Mouse (Mus musculus) layer of hippocampus, adult 18-20 months (tissue): ENCODE results near the gene Tmem158. TPM values are rescaled to one million over a fixed set of nuclear protein-coding genes. Genes with fewer than 3 reads are reported as not detected.

ENCODE experiments used
- DNase-seq, 2 experiments: peaks; one replicate each; pipeline ENCODE4 v3.0.0; 2022; ENCODE audit warnings: low spot score in 2 of 2
- total RNA-seq, 2 experiments: library from RNA; stranded (reverse); gene quantifications; 2 replicates each; pipeline ENCODE4 v1.2.3; 2021

Tmem158 gene
- total RNA-seq, 2 experiments from 2014 or later = 38.2 to 40.8 TPM

DNA sequence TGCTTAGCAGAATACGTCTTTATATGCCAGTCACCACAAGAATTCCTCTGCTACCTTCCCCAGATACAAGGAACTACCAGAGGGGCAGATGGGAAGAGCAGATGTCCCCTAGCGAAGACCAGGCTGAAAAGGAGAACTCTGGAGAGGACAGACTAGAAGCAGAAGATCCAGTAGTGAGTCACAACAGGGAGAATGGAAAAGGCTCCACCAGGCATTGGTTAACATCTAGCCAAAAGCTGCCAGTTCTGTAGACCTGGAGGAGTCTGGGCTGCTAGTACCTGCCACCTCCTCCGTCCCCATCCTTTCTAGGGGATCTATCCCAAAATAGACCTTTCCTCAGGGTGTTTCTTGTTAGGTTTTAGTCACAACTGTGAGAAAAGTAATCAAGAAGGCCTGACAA lies 4.8 kb downstream of the Tmem158 start:
- DNase-seq = no peak

DNA sequence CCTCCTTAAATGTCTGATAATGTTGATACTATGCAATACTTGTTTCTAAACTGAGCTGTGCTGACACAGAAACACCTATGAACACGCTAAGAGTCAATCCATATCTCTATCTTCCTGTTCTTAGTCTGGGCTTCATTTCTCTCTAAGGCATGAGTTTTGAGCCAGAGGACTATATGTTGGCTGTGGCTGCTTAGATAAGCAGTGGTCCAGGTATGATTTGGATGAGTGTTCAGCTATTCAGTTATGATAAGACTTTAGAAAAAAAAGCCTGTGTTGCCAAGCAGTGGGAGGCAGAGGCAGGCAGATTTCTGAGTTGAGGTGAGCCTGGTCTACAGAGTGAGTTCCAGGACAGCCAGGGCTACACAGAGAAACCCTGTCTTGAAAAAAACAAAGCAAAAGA lies 12.6 kb downstream of the Tmem158 start:
- DNase-seq = no peak

- DNase-seq = no peak
These were observed 15.4 kb downstream of the Tmem158 start for GRCm38 (mm10) chr9:123245146-123245545.

GRCm38 (mm10) chr9:123243988-123244387 lies 16.6 kb downstream of the Tmem158 start:
- DNase-seq = peak in 1 of 2 experiments; percentile 13

GRCm38 (mm10) chr9:123241191-123241590 lies 19.4 kb downstream of the Tmem158 start:
- DNase-seq = no peak

- DNase-seq = no peak
These were observed 19.8 kb downstream of the Tmem158 start for GRCm38 (mm10) chr9:123240751-123241150.

GRCm38 (mm10) chr9:123240271-123240670 lies 20.3 kb downstream of the Tmem158 start:
- no peak for DNase-seq

DNA sequence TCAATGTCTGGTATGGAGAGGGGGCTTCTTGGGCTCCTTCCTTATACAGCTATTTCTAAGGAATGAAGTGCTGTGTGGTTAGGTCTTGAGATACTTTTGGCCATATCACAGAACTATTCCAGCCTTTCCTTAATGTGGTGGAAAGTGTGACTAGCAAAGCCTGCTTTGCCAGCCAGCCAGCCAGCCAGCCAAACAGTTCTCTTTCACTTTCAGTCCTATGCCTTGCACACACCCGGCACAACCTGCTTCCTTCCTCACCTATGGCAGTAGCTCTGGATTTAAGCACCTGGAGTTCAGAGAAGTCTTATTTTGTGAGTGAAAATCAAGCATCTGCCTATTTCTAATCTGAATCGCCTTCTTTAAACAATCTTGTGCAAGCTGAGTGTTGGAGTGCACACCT lies 20.9 kb downstream of the Tmem158 start:
- DNase-seq = no peak

DNA sequence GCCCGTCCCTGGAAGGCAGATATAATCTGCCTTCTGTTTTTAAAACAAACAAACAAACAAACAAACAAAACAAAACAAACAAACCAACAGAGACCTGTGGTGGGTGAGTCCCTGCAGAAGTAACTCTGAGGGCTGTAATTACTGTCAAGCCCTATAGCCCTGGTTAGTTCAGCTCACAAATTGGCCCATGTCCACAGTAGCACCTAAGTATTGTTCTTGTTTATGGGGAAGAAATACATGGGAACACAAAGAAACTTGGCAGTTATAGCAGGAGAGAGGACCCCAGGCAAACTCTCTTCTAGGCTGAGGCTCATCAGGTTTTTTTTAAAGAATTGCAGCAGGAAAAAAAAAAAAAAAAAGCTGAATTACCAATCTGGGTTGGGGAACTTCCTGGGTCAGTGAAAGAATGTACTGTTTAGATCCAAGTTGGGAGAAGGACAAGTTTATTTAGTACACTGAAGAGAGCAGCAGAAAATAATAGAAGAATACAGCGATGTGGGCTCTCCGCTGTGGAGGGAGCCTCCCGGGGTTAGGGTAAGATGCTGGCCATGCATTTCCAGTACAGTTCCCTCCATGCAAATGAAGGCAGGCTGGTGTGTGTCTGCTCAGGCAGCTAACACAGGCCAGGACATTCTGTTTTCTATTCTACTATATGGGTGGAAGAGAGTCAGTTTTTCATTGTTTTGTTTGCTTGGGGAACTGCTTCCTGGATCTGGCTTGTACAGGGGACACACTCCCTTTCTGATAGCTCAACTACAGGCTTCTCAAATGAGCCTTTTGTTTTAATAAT lies 22.1 kb downstream of the Tmem158 start:
- DNase-seq = no peak

DNA sequence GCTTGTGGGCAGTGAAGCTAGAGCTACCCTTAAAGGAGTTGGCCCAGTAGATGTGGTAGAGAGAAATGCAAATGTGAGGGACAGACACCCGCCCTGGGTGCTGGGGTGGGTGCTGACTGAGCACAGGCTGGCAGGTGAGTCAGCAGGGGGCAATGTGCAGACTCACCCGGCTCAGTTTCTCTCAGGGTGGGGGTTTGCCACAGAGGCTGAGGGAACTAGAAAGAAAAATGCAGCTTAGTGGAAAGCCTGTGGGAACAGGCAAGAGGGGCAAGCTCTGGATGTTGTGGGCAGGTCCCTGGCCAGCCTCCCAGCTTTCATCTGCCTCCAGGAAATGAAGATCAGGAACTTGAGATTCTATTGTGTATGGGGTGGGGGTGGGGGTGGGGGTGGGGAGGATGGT lies 22.8 kb downstream of the Tmem158 start:
- DNase-seq = no peak

DNA sequence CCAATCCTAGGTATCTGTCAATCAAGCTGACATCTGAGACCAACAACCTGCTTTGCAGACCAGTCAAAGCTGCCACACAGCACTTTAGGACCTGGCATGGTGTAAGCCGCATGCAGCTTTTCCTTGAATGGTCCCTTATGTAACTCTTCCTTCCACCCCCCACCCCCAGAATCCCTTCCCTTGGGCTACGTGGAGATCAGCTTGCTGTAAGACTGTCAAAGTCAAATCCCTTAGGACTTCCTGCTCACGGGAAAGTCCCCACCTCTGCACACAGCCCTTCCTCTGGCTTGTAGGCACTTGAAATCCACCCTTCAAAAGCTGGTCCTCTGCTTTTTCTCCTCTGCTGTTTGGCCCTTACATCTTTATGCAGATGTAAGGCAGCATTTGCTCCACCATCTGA lies 24.9 kb downstream of the Tmem158 start:
- DNase-seq = no peak

DNA sequence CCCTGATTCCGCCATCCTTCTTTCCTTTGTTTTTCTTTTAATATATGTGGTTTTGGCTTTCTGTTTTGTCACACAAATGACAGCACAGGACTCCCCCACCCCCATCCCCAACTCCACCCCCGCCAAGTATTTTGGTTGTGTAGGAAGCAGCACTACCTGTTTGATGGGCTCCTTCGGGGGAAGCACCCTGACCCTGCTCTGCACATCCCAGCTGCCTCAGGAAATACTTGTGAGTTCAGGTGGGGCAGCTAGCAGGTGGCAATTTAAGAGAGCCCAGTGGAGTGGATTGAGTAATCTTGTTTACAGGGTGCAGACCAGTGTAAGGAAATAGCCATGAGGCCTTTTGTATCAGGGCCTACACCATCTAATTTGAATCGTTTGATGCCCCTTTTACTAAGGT lies 30.7 kb downstream of the Tmem158 start:
- no peak for DNase-seq

DNA sequence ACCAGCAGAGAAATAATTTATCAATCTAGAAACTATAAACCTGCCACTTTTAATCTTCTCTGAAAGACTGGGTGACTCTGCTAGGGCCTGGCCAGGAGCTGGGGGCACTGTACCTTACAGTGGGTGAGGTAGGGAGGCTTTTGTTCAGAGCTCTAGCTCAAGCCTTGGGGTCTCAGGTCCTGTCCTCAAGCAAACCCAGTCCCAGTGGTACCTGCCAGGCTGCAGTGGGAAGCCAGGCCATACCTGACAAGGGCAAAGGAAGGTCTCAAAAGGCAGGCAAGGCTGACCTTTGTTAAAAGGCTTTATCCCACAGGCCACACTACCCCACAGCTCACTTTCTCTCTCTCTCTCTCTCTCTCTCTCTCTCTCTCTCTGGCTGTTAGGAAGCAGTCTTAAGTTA lies 31.9 kb downstream of the Tmem158 start:
- DNase-seq = no peak

GRCm38 (mm10) chr9:123227106-123227750 lies 33.3 kb downstream of the Tmem158 start:
- no peak for DNase-seq

GRCm38 (mm10) chr9:123224863-123225431 lies 35.6 kb downstream of the Tmem158 start:
- DNase-seq = no peak

GRCm38 (mm10) chr9:123219826-123220225 lies 40.7 kb downstream of the Tmem158 start:
- peak in 1 of 2 experiments; percentile 5 for DNase-seq

- no peak for DNase-seq
These were observed 44.7 kb downstream of the Tmem158 start, which contains the start of gene Cdcp1 for GRCm38 (mm10) chr9:123215621-123216440. Cdcp1 (minus strand) TSS chr9:123216038.

- no peak for DNase-seq
These were observed 47.2 kb downstream of the Tmem158 start for GRCm38 (mm10) chr9:123213371-123213770.
